Mouse (Mus musculus): ENCODE results near the gene Unc45b. TPM values are rescaled to one million over a fixed set of nuclear protein-coding genes. Genes with fewer than 3 reads are reported as not detected.
A peak's percentile ranks its signal among the peaks of the same experiment; 100 is the strongest.
"Not testable (repeated sequence)": the region's sequence is repeated elsewhere in the genome, so short reads cannot be mapped to it uniquely, and the experiment has no call there.

Unc45b gene
- polyA plus RNA-seq, 1 experiment from 2014 or later: 206 TPM

- WGBS: 14% methylated on average over 11 of the region's 11 CpGs
- Histone ChIP-seq H3K36me3 (ENCODE audit: control insufficient read depth, insufficient read depth, low read length) (peaks cover 22% of the 10 kb centered on the region), H3K27me3 (ENCODE audit: control insufficient read depth, insufficient read depth, low read length) (no peaks in the 10 kb centered on the region), H3K9me3 (ENCODE audit: control insufficient read depth, low read length) (no peaks in the 10 kb centered on the region), H3K4me1 (ENCODE audit: control insufficient read depth in 2 of 2, insufficient read depth in 2 of 2, low read length in 2 of 2) (peaks cover 26 to 56% of the 10 kb centered on the region in 2 experiments), H3K27ac (replicated peaks in 1 of 2; ENCODE audit: control insufficient read depth in 1 of 2, insufficient read depth in 1 of 2, low read depth in 2 of 2, low read length in 2 of 2) (peak overlapping the region; percentile 97), H3K4me3 (ENCODE audit: control insufficient read depth in 1 of 2, insufficient read depth in 1 of 2, low read depth in 1 of 2, low read length in 2 of 2) (peak overlapping the region; percentile 55), H3K9ac (ENCODE audit: low read length) (peak overlapping the region; percentile 86), H3K4me2 (ENCODE audit: low read length) (peak overlapping the region; percentile 85)
- peak; percentile 90 for ATAC-seq (ENCODE audit: insufficient number of reproducible peaks, insufficient read depth, low FRiP score, low read depth)
Measured at GRCm38 (mm10) chr11:82910679-82911389, 484 bp downstream of the Unc45b start.

DNA sequence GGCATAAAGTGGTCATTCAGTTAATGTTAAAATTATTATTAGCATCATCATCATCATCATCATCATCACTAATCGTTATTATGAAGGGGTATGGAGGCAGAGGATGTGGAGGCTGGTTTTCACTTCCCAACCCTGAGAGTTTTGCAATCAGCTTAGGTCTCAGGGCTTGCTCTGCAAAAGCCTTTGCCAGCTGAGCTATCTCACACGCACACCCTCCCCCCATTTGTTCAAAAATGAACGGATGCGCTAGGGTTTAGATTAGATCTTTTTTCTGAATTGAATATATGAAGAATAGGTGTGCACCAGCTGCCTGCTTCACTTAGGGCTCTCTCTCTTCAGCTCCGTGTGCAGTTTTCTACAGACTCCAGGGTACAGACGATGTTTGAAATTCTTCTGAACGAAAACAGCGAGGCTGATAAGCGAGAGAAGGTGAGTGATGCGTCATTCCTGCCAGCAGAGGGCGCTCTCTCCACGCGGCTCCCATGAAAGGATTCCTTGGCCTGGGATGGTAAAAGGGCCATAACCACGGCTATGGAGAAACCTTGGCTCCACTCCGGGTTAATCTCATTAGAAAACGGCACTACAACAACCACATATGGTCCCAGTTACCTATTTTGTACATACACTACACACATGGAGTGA lies 4.5 kb downstream of the Unc45b start:
- H3K4me3 ChIP-seq (ENCODE audit: control insufficient read depth in 1 of 2, insufficient read depth in 1 of 2, low read depth in 1 of 2, low read length in 2 of 2): peak overlapping the region in 1 of 2 experiments; percentile 20; a peak in 1 of 4 replicates
- H3K9ac ChIP-seq (ENCODE audit: low read length): no peak overlapping the region
- H3K9me3 ChIP-seq (ENCODE audit: control insufficient read depth, low read length): no peaks in the 10 kb centered on the region
- WGBS: 6% methylated on average over 16 of the region's 16 CpGs
- H3K27ac ChIP-seq (replicated peaks in 1 of 2; ENCODE audit: control insufficient read depth in 1 of 2, insufficient read depth in 1 of 2, low read depth in 2 of 2, low read length in 2 of 2): 0 out of 4 replicates have a peak overlapping the region, but pooled peaks of 1 of the 2 experiments have one; percentile 10
- ATAC-seq (ENCODE audit: insufficient number of reproducible peaks, insufficient read depth, low FRiP score, low read depth): no peak
- H3K4me1 ChIP-seq (ENCODE audit: control insufficient read depth in 2 of 2, insufficient read depth in 2 of 2, low read length in 2 of 2): peaks cover 15 to 39% of the 10 kb centered on the region in 2 experiments
- H3K4me2 ChIP-seq (ENCODE audit: low read length): peak overlapping the region; percentile 85
- H3K36me3 ChIP-seq (ENCODE audit: control insufficient read depth, insufficient read depth, low read length): peaks cover 48% of the 10 kb centered on the region
- H3K27me3 ChIP-seq (ENCODE audit: control insufficient read depth, insufficient read depth, low read length): no peaks in the 10 kb centered on the region

GRCm38 (mm10) chr11:82920768-82921167 lies 10.4 kb downstream of the Unc45b start:
- Histone ChIP-seq H3K9ac (ENCODE audit: low read length) (no peak overlapping the region), H3K4me3 (ENCODE audit: control insufficient read depth in 1 of 2, insufficient read depth in 1 of 2, low read depth in 1 of 2, low read length in 2 of 2) (no peak overlapping the region), H3K4me1 (ENCODE audit: control insufficient read depth in 2 of 2, insufficient read depth in 2 of 2, low read length in 2 of 2) (peaks cover 8 to 10% of the 10 kb centered on the region in 2 experiments; a peak in 3 of 4 replicates), H3K27me3 (ENCODE audit: control insufficient read depth, insufficient read depth, low read length) (no peaks in the 10 kb centered on the region), H3K36me3 (ENCODE audit: control insufficient read depth, insufficient read depth, low read length) (peaks cover 96% of the 10 kb centered on the region), H3K27ac (replicated peaks in 1 of 2; ENCODE audit: control insufficient read depth in 1 of 2, insufficient read depth in 1 of 2, low read depth in 2 of 2, low read length in 2 of 2) (no peak overlapping the region), H3K4me2 (ENCODE audit: low read length) (no peak overlapping the region), H3K9me3 (ENCODE audit: control insufficient read depth, low read length) (no peaks in the 10 kb centered on the region)
- ATAC-seq (ENCODE audit: insufficient number of reproducible peaks, insufficient read depth, low FRiP score, low read depth): no peak
- WGBS: 51% methylated on average over 10 of the region's 10 CpGs

DNA sequence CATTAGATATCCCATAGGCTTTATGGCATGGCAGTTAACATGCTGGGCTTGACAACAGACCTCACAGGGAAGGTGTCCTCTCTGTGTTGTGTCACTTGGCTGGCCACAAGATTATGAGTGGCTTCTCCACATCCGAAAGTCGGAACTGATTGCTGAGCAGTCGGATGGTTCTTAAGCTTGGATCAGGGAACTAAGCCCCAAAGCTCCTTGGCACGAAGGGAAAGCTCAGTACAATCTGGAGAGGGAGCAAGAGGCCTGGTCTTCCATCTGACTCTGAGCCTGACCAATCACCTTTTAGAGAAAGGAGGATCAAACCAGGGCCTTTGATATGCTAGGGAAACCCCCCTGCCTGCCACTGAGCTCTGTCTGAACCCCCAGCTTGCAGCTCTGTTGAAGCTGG lies 11.3 kb downstream of the Unc45b start:
- Histone ChIP-seq H3K9me3 (ENCODE audit: control insufficient read depth, low read length) (no peaks in the 10 kb centered on the region), H3K27me3 (ENCODE audit: control insufficient read depth, insufficient read depth, low read length) (no peaks in the 10 kb centered on the region), H3K9ac (ENCODE audit: low read length) (no peak overlapping the region), H3K4me3 (ENCODE audit: control insufficient read depth in 1 of 2, insufficient read depth in 1 of 2, low read depth in 1 of 2, low read length in 2 of 2) (no peak overlapping the region), H3K4me1 (ENCODE audit: control insufficient read depth in 2 of 2, insufficient read depth in 2 of 2, low read length in 2 of 2) (peaks cover 10 to 11% of the 10 kb centered on the region in 2 experiments; a peak in 3 of 4 replicates), H3K36me3 (ENCODE audit: control insufficient read depth, insufficient read depth, low read length) (peaks cover 96% of the 10 kb centered on the region), H3K27ac (replicated peaks in 1 of 2; ENCODE audit: control insufficient read depth in 1 of 2, insufficient read depth in 1 of 2, low read depth in 2 of 2, low read length in 2 of 2) (no peak overlapping the region), H3K4me2 (ENCODE audit: low read length) (no peak overlapping the region)
- no peak for ATAC-seq (ENCODE audit: insufficient number of reproducible peaks, insufficient read depth, low FRiP score, low read depth)
- whole genome bisulfite sequencing: 80% methylated on average over 4 of the region's 4 CpGs

- Histone ChIP-seq H3K36me3 (ENCODE audit: control insufficient read depth, insufficient read depth, low read length) (peaks cover 96% of the 10 kb centered on the region), H3K4me1 (ENCODE audit: control insufficient read depth in 2 of 2, insufficient read depth in 2 of 2, low read length in 2 of 2) (peaks cover 10 to 11% of the 10 kb centered on the region in 2 experiments; a peak in 3 of 4 replicates)
- not testable (repeated sequence) for H3K9ac ChIP-seq (ENCODE audit: low read length); H3K27ac ChIP-seq (replicated peaks in 1 of 2; ENCODE audit: control insufficient read depth in 1 of 2, insufficient read depth in 1 of 2, low read depth in 2 of 2, low read length in 2 of 2); H3K4me2 ChIP-seq (ENCODE audit: low read length); ATAC-seq (ENCODE audit: insufficient number of reproducible peaks, insufficient read depth, low FRiP score, low read depth); H3K9me3 ChIP-seq (ENCODE audit: control insufficient read depth, low read length); H3K4me3 ChIP-seq (ENCODE audit: control insufficient read depth in 1 of 2, insufficient read depth in 1 of 2, low read depth in 1 of 2, low read length in 2 of 2); H3K27me3 ChIP-seq (ENCODE audit: control insufficient read depth, insufficient read depth, low read length)
- WGBS: 78% methylated on average over 6 of the region's 6 CpGs
Measured at GRCm38 (mm10) chr11:82923910-82924309, 13.6 kb downstream of the Unc45b start.

DNA sequence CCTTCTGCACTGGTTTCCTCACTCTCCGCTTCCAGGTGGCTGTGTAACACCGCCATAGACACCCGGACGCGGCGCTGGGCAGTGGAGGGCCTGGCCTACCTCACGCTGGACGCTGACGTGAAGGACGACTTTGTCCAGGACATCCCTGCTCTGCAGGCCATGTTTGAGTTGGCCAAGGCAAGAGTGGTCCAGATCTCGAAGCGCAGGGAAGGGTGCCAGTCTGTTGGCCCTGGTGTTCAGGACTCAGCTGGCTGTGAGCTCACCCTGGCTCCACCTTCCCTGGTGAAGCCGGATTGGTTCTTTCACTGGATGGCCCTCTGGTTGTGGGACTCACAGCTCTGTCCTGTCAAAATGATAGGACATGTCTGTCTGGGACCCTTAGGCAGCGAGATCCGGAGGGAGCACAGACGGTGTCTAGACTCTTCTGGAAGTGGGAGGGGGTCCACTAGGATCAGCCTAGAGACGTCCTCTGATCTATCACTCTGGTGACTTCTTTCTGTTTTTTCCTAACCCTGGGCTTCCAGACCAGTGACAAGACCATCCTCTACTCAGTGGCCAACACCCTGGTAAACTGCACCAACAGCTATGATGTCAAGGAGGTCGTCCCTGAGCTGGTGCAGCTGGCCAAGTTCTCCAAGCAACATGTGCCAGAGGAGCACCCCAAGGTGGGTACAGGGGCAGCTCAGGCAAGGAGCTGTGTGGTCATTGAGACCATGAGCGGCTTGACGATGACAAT lies 18.7 kb downstream of the Unc45b start:
- Histone ChIP-seq H3K4me3 (ENCODE audit: control insufficient read depth in 1 of 2, insufficient read depth in 1 of 2, low read depth in 1 of 2, low read length in 2 of 2) (no peak overlapping the region), H3K9me3 (ENCODE audit: control insufficient read depth, low read length) (no peaks in the 10 kb centered on the region; the same call in 1 of the 2 replicates), H3K36me3 (ENCODE audit: control insufficient read depth, insufficient read depth, low read length) (peaks cover 77% of the 10 kb centered on the region), H3K27me3 (ENCODE audit: control insufficient read depth, insufficient read depth, low read length) (0 out of 2 replicates have a peak, but pooled peaks cover 4% of the 10 kb centered on the region), H3K9ac (ENCODE audit: low read length) (no peak overlapping the region), H3K4me1 (ENCODE audit: control insufficient read depth in 2 of 2, insufficient read depth in 2 of 2, low read length in 2 of 2) (peaks cover 10 to 16% of the 10 kb centered on the region in 2 experiments; a peak in 3 of 4 replicates), H3K4me2 (ENCODE audit: low read length) (no peak overlapping the region), H3K27ac (replicated peaks in 1 of 2; ENCODE audit: control insufficient read depth in 1 of 2, insufficient read depth in 1 of 2, low read depth in 2 of 2, low read length in 2 of 2) (no peak overlapping the region)
- ATAC-seq (ENCODE audit: insufficient number of reproducible peaks, insufficient read depth, low FRiP score, low read depth): no peak
- WGBS: 61% methylated on average over 20 of the region's 20 CpGs

GRCm38 (mm10) chr11:82929633-82929950 lies 19.2 kb downstream of the Unc45b start:
- no peak overlapping the region for H3K9ac ChIP-seq (ENCODE audit: low read length)
- no peak overlapping the region for H3K4me2 ChIP-seq (ENCODE audit: low read length)
- WGBS: 72% methylated on average over 3 of the region's 3 CpGs
- 0 out of 2 replicates have a peak, but pooled peaks cover 4% of the 10 kb centered on the region for H3K27me3 ChIP-seq (ENCODE audit: control insufficient read depth, insufficient read depth, low read length)
- ATAC-seq (ENCODE audit: insufficient number of reproducible peaks, insufficient read depth, low FRiP score, low read depth): no peak
- H3K4me1 ChIP-seq (ENCODE audit: control insufficient read depth in 2 of 2, insufficient read depth in 2 of 2, low read length in 2 of 2): peaks cover 10 to 16% of the 10 kb centered on the region in 2 experiments; a peak in 3 of 4 replicates
- H3K36me3 ChIP-seq (ENCODE audit: control insufficient read depth, insufficient read depth, low read length): peaks cover 77% of the 10 kb centered on the region
- no peak overlapping the region for H3K4me3 ChIP-seq (ENCODE audit: control insufficient read depth in 1 of 2, insufficient read depth in 1 of 2, low read depth in 1 of 2, low read length in 2 of 2)
- H3K9me3 ChIP-seq (ENCODE audit: control insufficient read depth, low read length): no peaks in the 10 kb centered on the region; the same call in 1 of the 2 replicates
- H3K27ac ChIP-seq (replicated peaks in 1 of 2; ENCODE audit: control insufficient read depth in 1 of 2, insufficient read depth in 1 of 2, low read depth in 2 of 2, low read length in 2 of 2): no peak overlapping the region

All from heart, embryonic 14.5 days (tissue).